Mouse (Mus musculus): ENCODE measurements around the gene Olfr965. TPM values are rescaled to one million over a fixed set of nuclear protein-coding genes. Genes with fewer than 3 reads are reported as not detected.

Gene Olfr965
- not detected in 2 replicates for polyA plus RNA-seq (2021; fragmentation: Nextera tagmentation)
- long read RNA-seq, experiment 1, result 0 reads
- long read RNA-seq, experiment 2, result 0 reads

DNA sequence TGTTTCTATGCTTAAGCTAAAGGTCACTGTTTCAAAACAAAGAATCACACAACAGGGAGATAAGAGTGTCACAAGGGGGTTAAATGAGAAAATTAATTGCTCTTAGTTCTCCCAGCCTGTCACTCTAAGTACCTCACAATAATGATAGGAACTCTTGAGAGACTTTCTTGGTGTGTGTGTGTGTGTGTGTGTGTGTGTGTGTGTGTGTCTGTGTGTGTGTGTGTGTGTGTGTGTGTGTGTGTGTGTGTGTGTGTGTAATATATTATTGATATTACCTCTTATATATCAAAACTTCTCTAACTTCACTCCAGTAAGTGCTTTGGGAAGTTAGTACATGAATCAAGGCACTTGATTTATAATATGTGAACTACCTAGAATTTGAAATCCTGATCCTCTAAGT, at the start of gene Olfr965:
Gene Olfr965, plus strand, starts transcription at position 301 of the 400 bp plus-strand sequence.

DNA sequence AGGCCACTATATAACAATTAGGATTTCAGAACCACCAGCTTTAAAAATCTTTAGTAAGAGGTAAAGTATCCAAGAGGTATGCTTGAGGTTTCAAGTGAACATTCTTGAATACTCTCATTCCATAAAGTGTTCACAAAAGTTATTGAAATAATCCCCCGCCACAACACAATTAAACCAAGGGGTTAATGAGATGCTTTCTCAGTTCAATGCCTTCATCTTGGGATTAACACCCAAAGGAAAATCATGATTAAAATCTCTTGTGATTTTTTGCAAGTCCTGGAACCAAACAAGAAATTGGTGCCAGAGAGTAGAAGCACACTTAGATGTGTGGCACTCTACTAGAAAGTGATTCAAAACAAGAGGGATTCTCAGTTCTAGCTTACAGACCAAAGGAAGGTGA, 44.2 kb upstream of the Olfr965 start, which contains the start of gene Olfr963:
Gene Olfr963, plus strand, starts transcription at position 301 of the 400 bp plus-strand sequence.

DNA sequence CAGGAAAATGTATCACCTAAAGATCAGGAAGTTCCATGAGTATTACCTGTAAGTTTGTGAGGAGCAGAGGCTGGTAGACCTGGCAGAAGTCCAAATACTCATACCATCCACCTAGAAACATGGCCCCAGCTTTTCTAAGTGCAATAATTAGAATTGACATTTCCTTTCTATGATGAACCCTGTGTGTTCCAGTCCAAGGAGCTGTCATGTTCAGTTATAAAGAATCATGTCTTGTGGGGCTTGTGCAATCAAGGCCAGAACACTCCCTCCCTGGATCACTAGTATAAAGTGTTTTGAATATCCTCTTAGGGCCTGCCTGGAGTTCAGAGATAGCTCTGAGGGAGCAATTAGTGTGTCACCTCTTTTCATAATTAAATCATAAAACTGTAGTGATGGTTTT, 4.1 kb upstream of the Olfr965 start, which contains the start of gene Olfr149:
Gene Olfr149, minus strand, starts transcription at position 101 of the 400 bp plus-strand sequence.

DNA sequence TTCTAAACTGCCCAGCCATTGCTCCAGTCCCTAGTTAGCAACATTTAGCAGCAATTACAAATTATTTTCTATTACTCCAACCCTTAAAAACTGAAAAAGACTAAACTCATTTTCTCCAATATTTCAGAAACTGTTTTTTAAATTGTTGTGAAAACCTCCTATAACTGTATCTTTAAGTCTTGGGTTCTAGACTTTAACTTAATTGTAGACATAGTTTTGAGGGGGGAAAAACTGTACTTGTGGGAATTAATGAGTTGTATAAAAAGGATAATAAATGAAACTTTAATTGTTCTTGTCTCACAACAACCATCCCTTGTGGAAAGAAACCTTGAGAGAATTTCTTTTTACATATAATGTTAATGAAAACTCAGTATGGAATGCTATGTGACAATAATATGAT, 19.5 kb downstream of the Olfr965 start, which contains the start of gene Olfr150:
Gene Olfr150, plus strand, starts transcription at position 301 of the 400 bp plus-strand sequence.

DNA sequence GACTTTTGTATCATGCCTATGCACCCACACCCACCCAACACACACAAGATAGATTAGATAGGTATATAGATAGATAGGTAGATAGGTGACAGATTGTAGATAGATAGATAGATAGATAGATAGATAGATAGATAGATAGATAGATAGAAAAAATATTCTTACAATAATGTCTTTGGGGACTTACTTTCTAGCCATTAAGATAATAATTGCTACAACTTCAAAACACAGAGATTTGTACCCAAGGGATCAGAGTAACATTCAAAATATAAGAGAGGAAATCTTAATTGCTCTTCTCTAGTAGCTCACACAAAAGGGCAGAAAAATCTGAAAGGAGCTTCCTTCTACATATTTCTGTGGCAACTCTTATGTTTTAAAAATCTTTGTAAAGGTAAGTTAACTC, 34.8 kb downstream of the Olfr965 start, which contains the start of gene Olfr967:
Gene Olfr967, plus strand, starts transcription at position 301 of the 400 bp plus-strand sequence.

Other genes starting within 250 kb of the Olfr965 start
- not detected in 2 replicates for gene Olfr955, start 239.4 kb upstream of the Olfr965 start, polyA plus RNA-seq (2021; fragmentation: Nextera tagmentation)
- not detected in 2 replicates for gene Olfr44, start 217.4 kb upstream of the Olfr965 start, polyA plus RNA-seq (2021; fragmentation: Nextera tagmentation)
- not detected in 2 replicates for gene Olfr957, start 195.5 kb upstream of the Olfr965 start, polyA plus RNA-seq (2021; fragmentation: Nextera tagmentation)
- gene Olfr958, start 157.3 kb upstream of the Olfr965 start, polyA plus RNA-seq (2021; fragmentation: Nextera tagmentation), result not detected in 2 replicates
- not detected in 2 replicates for gene Olfr959, start 135.8 kb upstream of the Olfr965 start, polyA plus RNA-seq (2021; fragmentation: Nextera tagmentation)
- 1.6 and 3.6 TPM in 2 replicates for gene AW551984, start 107.0 kb upstream of the Olfr965 start, polyA plus RNA-seq (2021; fragmentation: Nextera tagmentation)
- not detected in 2 replicates for gene Olfr148, start 100.7 kb upstream of the Olfr965 start, polyA plus RNA-seq (2021; fragmentation: Nextera tagmentation)
- gene Olfr960, start 90.0 kb upstream of the Olfr965 start, polyA plus RNA-seq (2021; fragmentation: Nextera tagmentation), result not detected in 2 replicates
- not detected in 2 replicates for gene Olfr961, start 66.3 kb upstream of the Olfr965 start, polyA plus RNA-seq (2021; fragmentation: Nextera tagmentation)
- not detected in 2 replicates for gene Olfr963, start 44.1 kb upstream of the Olfr965 start, polyA plus RNA-seq (2021; fragmentation: Nextera tagmentation)
- not detected in 2 replicates for gene Olfr149, start 4.2 kb upstream of the Olfr965 start, polyA plus RNA-seq (2021; fragmentation: Nextera tagmentation)
- gene Olfr150, start 19.6 kb downstream of the Olfr965 start, polyA plus RNA-seq (2021; fragmentation: Nextera tagmentation), result not detected in 2 replicates
- not detected in 2 replicates for gene Olfr967, start 34.9 kb downstream of the Olfr965 start, polyA plus RNA-seq (2021; fragmentation: Nextera tagmentation)
- gene Olfr968, start 71.9 kb downstream of the Olfr965 start, polyA plus RNA-seq (2021; fragmentation: Nextera tagmentation), result not detected in 2 replicates
- not detected in 2 replicates for gene Olfr969, start 79.6 kb downstream of the Olfr965 start, polyA plus RNA-seq (2021; fragmentation: Nextera tagmentation)
- not detected in 2 replicates for gene Olfr970, start 97.5 kb downstream of the Olfr965 start, polyA plus RNA-seq (2021; fragmentation: Nextera tagmentation)
- gene Olfr971, start 125.5 kb downstream of the Olfr965 start, polyA plus RNA-seq (2021; fragmentation: Nextera tagmentation), result not detected in 2 replicates
- not detected in 2 replicates for gene Olfr972, start 155.1 kb downstream of the Olfr965 start, polyA plus RNA-seq (2021; fragmentation: Nextera tagmentation)
- not detected in 2 replicates for gene Olfr229, start 196.0 kb downstream of the Olfr965 start, polyA plus RNA-seq (2021; fragmentation: Nextera tagmentation)
- gene Olfr974, start 226.1 kb downstream of the Olfr965 start, polyA plus RNA-seq (2021; fragmentation: Nextera tagmentation), result not detected in 2 replicates
- gene Olfr975, start 240.7 kb downstream of the Olfr965 start, polyA plus RNA-seq (2021; fragmentation: Nextera tagmentation), result not detected in 2 replicates
- not detected in 2 replicates for gene Olfr976, start 249.8 kb downstream of the Olfr965 start, polyA plus RNA-seq (2021; fragmentation: Nextera tagmentation)